Mouse (Mus musculus) olfactory bulb, adult 2 months (tissue): ENCODE results near the gene Hspg2.

Experiments
- CTCF ChIP-seq: fragments of 200-500 bp; IDR thresholded peaks from 2 replicates; pipeline ENCODE4 v1.5.1; 2012; ENCODE audit warnings: low read depth, mild to moderate bottlenecking, low read length, moderate library complexity; ENCODE audit not compliant: insufficient read depth
- POLR2A ChIP-seq: fragments of 200-500 bp; IDR thresholded peaks from 2 replicates; pipeline ENCODE4 v1.6.1; 2012; ENCODE audit warnings: mild to moderate bottlenecking, low read depth, low read length, moderate library complexity; ENCODE audit not compliant: insufficient read depth

DNA sequence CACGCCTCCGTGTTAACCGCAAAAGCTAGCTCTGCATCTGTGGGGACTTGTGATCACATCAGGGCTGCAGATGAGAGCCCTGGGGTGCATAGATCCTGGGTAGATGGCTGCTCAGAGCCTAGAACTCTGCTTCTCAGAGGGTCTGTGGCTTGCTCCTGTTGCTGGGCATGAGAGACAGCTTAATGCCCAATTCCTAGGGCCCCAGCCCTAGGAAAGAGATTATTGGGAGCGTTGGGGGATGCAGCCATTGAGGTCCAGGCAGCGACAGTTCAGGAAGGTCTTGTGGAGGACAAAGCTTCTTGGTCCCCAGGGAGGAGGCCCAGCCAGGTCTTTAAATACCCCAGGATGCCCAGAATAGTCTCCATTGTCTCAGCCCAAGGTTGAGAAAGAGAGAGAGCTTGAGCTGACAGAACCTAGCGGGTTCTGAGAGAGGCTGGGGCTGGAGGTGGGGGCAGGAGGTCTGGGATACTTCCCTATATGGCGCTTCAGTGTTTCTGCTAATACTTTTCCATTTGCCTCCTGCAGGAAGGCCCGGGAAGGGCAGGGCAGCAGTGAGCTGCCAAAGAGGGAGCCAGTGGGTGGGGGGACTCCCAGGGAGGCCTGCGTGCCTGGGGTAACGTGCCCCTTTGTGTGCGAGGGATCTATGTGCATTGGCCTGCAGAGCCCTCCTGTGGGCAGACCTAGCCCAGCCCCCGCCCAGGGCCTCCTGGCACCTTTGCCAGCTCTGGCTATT, 20.2 kb downstream of the Hspg2 start:
- no peak for TF ChIP-seq POLR2A
- TF ChIP-seq CTCF: no peak; the same call in 1 of the 2 replicates
